Mouse (Mus musculus): ENCODE data around the gene Srgap2. TPM values are rescaled to one million over a fixed set of nuclear protein-coding genes. Genes with fewer than 3 reads are reported as not detected.

The Srgap2 gene
- polyA plus RNA-seq, 1 experiment from 2014 or later: 20.8 TPM

- ATAC-seq (ENCODE audit: low FRiP score, low TSS enrichment): no peak
Observed at GRCm38 (mm10) chr1:131236077-131236476, 291.1 kb downstream of the Srgap2 start.

More at GRCm38 (mm10) chr1:131236077-131236476, 291.1 kb downstream of the Srgap2 start:
- H3K9me3 ChIP-seq (ENCODE audit: control insufficient read depth, low read length): no peaks in the 10 kb centered on the region
- 0 out of 2 replicates have a peak, but pooled peaks cover 4% of the 10 kb centered on the region for H3K4me1 ChIP-seq (ENCODE audit: control insufficient read depth, insufficient read depth, low read length)
- H3K27ac ChIP-seq (ENCODE audit: low read depth, low read length): no peak overlapping the region
- H3K36me3 ChIP-seq (ENCODE audit: control insufficient read depth, insufficient read depth, low read length): no peaks in the 10 kb centered on the region
- WGBS: 40% methylated on average over 7 of the region's 7 CpGs
- no peak overlapping the region for H3K4me3 ChIP-seq (ENCODE audit: low read length)
- H3K27me3 ChIP-seq (ENCODE audit: control insufficient read depth, insufficient read depth, low read length): no peaks in the 10 kb centered on the region
- no peak overlapping the region for H3K4me2 ChIP-seq (replicated peaks; ENCODE audit: low read depth, low read length)
- H3K9ac ChIP-seq (ENCODE audit: low read depth, low read length): no peak overlapping the region

Small RNA genes within 50 kb of the gene (microRNA-seq; reads per million reads assigned to microRNA genes)
- gene Gm24273: not detected

Other genes starting within 250 kb of the Srgap2 start
- 2.9 TPM in 2 replicates for gene Ikbke, start 247.7 kb downstream of the Srgap2 start, polyA plus RNA-seq (2014; fragmentation: Nextera tagmentation; extraction: Ambion mirVana)
- 2.7 and 3.3 TPM in 2 replicates for gene Fam72a, start 551 bp upstream of the Srgap2 start, polyA plus RNA-seq (2014; fragmentation: Nextera tagmentation; extraction: Ambion mirVana)
- not detected in 2 replicates for gene Avpr1b, start 71.9 kb upstream of the Srgap2 start, polyA plus RNA-seq (2014; fragmentation: Nextera tagmentation; extraction: Ambion mirVana)
- gene Ctse, start 111.0 kb upstream of the Srgap2 start, polyA plus RNA-seq (2014; fragmentation: Nextera tagmentation; extraction: Ambion mirVana): 5.9 and 9.9 TPM in 2 replicates
- 1.4 and 2.1 TPM in 2 replicates for gene Rab7b, start 161.3 kb upstream of the Srgap2 start, polyA plus RNA-seq (2014; fragmentation: Nextera tagmentation; extraction: Ambion mirVana)
- gene Slc26a9, start 216.7 kb upstream of the Srgap2 start, polyA plus RNA-seq (2014; fragmentation: Nextera tagmentation; extraction: Ambion mirVana): 0.33 and 0.62 TPM in 2 replicates